Mouse (Mus musculus) thymus, postnatal 25 days (tissue): ENCODE results near the gene 4931440F15Rik.
A peak's percentile ranks its signal among the peaks of the same experiment; 100 is the strongest.
"Not testable (repeated sequence)": the region's sequence is repeated elsewhere in the genome, so short reads cannot be mapped to it uniquely, and the experiment has no call there.

Experiments
- DNase-seq: peaks from one replicate; pipeline ENCODE4 v3.0.0; 2022

Gene 4931440F15Rik

DNA sequence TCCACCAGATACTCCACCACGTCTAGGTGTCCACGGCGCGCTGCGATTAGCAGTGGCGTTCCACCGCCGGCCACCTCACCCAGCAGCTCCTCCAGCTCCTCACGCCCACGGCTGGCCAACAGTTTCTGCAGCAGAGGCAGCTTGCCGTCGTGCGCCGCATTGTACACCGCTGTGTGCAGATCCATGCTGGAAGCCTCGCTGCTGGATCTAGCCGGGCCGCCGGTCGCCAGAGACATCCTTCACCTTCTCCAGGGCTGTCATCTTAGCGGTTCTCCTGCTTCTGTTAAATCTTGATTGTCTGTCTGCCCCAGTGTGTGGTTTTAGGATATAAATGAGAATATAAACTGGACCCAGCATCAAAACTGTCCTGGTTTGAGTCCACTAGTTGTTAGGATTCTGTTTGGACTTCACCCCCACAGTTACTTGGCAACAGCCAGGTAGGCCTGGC, at the start of gene 4931440F15Rik:
TSS of gene 4931440F15Rik (minus strand) at position 398 of the 448 bp plus-strand sequence.
- DNase-seq = not testable (repeated sequence)

DNA sequence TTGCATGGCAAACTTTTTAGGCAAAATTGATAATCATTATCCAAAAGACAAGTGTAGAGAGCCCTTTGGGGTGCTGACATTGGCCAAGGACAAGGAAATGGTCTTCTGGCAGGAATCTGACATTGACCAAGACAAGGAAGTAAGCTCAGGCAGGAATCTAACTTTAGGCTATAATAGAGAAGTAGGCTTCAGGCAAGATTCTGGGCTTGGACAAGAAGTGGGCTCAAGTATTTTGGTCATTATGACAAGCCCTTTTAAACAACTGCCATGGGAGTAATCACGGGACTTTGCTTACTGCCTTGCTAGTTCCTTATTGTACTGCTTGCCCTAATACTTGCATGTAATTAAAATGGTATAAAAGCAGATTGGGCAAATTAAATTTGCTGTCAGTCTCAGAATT, 49.3 kb upstream of the 4931440F15Rik start:
- DNase-seq = not testable (repeated sequence)

DNA sequence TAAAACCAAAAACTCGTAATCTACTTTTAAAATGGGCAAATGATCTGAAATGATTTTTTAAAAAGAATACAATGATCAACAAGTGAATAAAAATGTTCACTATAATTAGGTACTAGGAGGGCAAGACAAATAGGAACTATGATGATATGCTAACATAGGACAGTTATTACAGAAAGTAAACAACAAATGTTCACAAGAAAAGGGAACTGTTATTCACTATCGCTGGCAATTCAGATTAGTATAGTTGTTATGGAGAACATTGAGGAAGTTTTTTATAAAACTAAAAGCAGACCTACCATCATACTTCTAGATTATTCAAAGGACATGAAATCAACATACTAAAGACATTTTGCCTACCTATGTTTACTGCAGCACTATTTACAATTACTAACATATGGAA, 44.7 kb upstream of the 4931440F15Rik start:
- DNase-seq = no peak

DNA sequence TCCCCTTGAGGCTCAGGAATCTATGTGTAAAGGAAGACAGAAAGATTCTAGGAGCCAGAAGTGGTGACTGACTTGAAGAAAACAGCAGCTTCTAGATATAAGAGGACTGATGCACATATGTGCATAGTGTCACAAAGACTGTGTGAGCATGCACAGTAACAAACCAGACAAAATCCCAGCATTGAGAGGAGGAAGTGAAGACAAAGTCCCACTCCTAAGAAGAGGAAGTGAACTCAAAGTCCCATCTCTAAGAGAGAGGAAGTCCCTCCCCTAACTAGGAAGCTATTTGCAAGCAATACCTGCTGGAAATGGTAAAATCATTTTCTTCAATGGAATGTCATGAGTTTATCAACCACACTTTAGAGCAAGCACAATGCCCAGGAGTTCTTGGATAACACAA, 38.8 kb upstream of the 4931440F15Rik start:
- no peak for DNase-seq

DNA sequence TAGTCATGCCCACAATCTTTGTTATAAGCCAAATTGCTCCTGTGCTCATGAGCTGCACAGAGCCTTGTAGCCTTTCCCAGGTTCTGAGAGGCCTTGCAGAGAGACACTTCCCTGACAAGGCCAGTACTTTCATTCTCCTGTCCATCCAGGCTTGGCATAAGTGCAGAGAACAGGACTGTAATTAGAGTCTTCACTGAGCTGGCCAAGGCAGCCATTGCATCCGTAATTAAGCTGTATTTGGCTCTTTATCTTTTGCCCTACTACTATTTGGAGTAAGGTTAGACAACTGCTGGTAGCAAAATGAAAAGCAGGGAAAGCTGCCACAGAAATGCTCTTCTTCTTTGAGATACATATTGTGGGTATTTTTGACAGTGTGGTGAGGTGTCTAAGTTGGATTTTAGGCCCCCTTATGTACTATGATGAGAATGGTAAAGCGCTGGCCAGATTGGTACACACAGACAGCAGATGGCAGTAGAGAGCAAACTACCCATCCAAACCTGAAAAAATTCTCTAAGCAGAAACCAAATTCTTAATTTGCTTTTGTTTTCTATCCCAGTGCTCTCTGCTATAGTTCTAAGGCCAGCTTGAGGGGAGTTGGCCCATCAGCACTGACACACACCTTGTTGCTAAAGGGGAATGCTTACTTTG, 36.4 kb upstream of the 4931440F15Rik start:
- DNase-seq = peak; percentile 23

DNA sequence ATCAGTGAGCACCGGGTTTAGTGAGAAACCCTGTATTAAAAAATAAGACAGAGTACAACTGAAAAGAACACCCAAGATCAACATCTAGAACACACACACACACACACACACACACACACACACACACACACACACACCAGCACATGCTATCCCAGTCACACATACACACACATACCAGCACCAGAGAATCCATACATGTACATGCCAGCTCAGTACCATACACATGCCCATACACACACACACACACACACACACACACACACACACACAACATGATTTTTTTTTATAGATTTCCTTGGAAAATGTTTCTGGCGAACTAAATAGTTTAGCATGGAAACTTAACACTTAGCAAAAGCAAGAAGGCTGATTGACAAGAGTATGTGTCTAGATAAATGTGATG, 35.6 kb upstream of the 4931440F15Rik start:
- DNase-seq = no peak

DNA sequence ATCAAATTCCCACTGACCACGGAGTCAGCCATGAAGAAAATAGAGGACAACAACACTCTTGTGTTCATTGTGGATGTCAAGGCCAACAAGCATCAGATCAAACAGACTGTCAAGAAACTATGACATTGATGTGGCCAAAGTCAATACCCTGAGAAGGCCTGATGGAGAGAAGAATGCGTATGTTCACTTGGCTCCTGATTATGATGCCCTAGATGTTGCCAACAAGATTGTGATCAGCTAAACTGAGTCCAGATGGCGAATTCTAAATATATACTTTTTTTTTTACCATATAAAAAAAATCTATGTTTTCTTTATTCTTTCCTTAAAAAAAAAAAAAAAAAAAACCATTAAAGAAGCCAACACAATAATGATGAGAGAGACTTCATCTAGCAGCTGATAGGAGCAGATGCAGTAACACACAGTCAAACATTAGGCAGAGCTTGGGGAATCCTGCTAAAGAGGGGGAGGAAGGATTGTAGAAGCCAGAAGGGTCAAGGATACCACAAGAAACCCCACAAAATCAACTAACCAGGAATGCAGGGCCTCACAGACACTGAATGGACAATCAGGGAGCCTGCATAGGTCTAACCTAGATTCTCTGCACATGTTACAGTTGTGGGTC, 15.2 kb upstream of the 4931440F15Rik start:
- DNase-seq = no peak

DNA sequence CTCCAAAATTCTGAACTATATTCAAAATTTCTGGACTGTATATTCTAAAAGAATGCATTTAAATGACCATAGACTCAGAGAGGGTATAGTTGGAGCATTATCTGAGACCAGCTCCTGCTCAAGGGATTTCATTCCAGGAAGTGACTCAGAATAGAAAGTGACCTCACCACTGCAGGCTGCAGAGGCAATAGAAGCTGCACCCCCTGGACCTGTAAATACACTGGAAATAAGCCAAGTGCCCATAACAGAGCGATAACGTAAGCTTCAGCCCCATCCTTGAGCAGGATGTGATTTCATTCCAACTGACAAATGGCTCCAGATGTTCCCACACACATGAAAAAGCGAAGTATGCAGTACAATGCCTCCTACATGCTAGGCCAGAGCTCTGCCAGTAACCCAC, 14.3 kb upstream of the 4931440F15Rik start:
- no peak for DNase-seq

DNA sequence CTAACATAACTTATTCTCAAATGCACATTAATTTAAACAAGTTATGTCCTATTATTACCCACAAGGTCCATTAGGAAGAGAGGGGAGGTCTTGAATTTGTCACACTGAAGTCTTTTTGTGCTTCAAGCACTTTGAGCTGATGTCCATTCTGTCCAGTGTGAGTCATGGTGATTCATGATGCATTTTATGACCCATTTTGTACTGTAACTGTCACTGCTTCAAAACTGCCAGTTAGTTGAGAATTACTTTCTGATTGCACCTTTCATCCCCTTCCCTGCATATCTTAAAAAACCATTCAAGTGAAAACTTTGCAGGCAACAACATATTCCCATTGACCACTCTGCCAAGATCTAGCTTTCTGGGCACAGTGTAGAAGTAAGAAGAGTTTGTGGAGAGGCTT, 11.6 kb upstream of the 4931440F15Rik start:
- no peak for DNase-seq

DNA sequence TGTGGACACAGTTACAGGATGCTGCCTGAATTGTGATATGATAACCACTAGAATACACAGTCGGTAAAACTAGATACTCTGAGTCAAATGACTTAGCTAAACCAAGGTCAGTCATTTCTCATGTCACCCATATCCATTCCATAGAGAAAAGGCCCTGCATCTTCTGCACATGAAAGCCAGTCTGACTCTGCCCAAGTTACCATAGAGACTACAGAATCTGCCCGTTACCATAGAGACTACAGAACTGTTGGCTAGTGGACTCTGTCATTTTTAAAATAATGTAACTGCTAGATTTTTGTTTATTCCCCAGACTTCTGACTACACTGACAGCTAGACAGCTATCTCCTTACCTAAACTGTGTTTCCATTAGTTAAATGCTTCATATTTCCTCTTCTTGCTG, 2.3 kb upstream of the 4931440F15Rik start:
- DNase-seq = no peak

DNA sequence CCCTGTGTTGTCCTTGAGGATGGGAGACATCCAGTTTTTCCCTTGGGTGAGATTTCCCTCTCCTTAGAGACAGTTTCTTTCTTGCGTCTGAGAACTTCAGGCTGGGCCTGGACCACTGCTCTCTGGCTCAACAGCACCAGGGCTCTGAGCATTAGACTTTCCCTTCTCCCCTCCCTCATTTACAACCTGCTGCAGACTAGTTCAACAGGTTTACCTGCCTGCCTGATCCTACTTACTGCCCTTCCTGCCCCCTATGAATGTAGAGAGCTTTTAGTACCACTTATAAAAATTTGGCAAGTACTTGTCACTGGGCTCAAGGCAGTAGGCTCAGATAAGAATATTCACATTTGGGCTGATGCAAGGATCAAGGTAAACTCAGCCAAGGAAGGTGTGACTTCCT, 533 bp upstream of the 4931440F15Rik start:
- no peak for DNase-seq

DNA sequence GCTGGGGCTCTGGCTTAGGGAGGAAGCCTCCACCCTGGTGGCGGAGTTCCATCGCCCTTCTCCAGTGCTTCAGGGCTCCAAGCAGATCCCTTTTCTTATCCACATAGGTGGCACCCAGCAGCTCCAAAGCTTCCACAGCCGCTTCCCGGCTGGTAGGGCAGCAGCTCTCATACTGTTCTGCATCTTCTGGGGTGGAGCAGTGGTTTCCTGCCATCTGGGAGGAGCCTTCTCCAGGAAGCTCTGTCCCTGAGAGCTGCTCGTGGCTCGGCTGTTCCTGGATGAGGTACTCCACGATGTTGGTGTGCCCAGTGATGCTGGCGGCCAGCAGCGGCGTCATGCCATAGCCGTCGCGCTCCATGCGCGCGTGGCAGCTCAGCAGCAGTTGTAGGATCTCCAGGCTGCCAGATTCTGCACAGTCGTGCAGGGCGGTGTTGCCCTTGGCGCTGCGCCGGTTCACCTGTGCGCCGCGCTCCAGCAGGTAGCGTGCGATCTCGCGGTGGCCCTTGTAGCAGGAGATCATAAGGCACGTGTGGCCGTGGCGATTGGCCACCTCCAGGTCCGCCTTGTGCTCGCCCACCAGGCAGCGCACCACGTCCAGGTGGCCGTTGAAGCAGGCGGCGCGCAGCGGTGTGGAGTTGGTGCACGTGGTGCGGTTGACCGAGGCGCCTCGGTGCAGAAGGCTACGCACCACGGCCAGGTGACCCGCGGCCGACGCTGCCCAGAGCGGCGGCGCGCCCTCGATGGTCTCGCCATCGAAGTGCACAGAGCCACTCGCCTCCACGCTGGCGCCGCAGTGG, 796 bp downstream of the 4931440F15Rik start:
- not testable (repeated sequence) for DNase-seq

DNA sequence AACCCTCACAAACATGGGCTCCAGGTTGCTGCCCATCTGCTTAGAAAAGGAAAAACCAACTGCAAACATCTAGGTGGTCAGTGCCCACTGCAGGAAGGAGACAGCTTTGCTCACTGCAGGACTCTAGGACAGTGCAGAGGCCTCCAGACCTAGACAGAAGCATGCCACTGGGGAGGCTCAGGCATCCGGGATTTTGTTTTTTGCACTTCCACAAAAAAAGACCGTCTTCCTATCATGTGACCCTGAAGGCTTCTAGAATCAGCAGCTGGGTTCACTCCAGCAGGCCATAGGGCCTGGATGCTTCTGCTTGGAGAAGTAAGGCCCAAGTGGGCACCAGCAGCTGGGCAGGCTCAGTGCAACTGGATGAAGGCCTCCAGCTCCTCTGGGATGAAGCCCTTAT, 2.3 kb downstream of the 4931440F15Rik start:
- no peak for DNase-seq

DNA sequence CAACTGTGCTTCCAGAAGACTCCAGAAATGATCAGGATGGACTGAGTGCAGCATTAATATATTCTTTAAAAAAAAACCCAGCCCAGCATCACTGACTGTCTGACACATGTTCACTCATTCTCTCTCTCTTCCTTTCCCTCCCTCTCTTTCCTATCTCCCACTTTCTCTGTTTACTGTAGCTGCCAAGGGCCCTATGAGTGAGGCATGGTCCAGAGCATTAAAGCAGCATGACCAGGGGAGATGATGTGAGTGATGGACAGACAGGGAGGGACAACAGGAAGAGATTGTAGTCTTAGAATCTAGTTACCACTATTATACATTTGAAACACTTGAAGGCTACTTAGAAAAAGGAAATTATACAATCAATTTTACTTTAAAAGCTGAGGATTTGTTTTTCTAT, 9.8 kb downstream of the 4931440F15Rik start:
- no peak for DNase-seq

DNA sequence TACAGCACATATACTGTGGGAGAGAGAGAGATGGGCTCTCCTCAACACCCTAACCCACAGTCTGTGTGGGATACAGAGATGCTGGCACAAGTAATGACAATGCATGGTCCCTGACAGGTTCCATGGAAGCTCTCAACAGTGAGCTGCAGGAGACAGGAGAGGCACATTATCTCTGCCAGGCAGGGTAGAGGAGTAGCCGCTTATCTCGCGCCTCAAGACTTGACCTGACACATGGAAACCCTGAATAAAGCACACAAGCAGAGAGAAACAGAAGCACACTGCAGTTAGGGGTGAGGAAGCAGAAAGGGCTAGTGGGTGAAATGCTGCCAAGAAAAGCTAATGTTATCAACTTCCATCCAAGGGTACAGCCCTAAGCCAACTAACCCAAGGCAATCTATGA, 10.2 kb downstream of the 4931440F15Rik start:
- no peak for DNase-seq

DNA sequence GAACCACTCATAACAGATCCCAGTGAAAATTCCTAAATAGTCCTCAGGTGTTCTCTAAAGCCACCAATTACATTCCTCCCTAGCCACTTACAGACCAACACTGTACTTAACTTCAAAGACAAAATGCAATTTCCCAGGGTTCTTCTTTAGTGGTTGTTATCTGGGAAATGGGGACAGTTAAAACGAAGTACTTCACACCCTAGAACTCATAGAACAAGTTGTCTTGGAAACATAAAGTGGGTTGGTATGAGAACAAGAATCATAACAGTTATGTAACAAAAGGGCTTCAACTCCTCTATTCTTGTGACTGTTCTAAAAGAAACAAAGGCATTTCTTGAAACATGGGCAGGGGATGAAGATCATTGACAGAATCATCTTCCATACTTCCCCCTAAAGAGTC, 12.2 kb downstream of the 4931440F15Rik start:
- no peak for DNase-seq

DNA sequence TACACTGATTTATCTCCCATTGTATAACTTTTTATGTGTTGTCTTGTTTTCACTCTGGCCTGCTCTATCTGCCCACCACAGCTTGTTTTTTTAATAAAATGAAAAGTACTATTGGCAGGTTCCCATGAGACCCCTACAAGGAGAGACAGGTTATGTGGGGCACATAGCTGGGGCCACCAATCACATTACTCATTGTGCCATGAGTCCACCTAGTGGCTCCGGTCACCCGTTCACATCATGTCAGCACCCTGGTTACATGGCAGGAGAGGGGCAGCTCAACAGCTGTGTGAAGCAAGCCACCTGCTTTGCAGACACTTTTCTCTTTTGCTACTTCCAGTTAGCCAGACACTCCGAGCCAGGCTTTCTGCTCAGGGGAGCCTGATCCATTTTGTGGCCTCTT, 13.0 kb downstream of the 4931440F15Rik start:
- no peak for DNase-seq

DNA sequence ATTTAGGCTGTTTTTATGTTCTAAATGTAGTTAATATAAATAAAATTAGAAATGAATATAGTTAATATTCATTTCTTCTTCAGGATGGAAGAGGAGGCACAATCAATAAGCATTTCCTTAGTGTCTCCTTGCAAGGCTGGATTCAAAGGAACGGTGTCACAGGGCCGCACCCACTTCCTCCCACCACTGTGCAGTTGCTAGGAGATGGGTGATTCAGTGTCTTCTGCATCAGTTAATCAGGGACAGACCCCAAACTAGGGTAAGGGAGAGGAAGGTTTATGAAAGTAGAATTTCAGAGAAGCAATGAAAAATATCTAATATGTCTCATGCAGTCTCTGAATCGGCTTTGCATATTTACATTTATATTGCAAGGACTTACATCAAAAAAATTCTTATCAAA, 15.1 kb downstream of the 4931440F15Rik start:
- DNase-seq = no peak

DNA sequence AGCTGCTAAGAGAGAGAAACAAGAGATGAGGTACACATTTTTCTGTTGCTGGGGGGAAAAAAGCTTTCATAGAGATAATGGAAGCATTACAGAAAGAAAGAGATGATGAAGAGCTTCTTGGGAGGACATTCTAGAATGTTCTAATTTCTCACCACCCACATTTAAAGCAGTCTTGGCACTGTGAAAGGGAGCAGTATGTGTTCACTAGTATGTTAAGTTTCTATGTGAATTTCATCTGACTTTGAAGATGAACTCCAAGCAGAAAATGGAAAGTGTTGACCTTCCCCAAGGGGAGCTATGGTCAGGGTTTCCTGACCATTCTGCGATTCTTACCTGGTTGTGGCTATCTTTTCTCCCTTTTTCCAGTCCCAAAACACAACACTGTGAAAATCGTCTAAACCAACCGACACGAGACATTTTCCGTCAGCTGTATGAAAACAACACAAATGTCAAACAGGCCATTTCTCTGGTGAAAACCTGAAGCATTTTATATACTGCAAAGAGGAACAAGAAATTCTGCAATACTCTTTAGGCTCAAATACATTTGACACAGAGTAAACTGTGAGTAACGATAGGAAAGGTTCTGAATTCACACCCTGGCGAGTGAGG, 16.4 kb downstream of the 4931440F15Rik start:
- DNase-seq = no peak

DNA sequence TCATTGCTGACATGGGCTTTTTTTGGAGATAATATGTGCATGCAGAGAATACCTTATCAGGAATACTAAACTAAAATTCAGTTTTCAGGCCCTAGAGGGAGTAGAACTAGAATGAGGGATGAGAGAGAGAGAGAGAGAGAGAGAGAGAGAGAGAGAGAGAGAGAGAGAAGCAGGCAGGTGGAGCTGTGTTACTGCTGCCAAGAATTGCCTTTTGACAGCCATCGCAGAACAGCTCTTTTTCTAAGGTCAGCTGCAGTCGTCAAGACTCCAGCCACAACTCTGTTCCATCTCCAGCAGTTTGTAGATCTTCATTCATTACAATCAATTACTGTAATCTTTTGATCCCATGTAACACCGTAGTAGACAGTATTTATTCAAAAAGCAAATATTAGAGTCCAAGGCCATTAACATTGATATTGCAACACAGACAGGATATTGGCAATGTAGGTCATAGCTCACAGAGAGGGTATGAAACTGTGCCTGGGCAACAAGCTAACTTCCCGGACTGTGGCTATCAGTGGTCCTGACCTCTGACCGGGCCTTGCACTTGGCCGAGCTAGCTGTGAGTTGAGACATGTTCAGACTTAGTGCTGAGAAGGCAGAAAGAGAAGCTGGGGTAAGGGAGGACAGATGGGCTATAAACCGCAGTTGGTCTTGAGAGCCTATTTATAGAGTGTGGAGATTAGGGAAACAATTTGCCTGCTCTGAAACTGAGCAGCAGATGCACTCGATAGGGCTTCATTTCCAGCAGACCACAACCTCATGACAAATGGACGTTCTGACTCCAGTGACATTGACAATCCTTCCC, 17.1 kb downstream of the 4931440F15Rik start:
- DNase-seq = no peak

DNA sequence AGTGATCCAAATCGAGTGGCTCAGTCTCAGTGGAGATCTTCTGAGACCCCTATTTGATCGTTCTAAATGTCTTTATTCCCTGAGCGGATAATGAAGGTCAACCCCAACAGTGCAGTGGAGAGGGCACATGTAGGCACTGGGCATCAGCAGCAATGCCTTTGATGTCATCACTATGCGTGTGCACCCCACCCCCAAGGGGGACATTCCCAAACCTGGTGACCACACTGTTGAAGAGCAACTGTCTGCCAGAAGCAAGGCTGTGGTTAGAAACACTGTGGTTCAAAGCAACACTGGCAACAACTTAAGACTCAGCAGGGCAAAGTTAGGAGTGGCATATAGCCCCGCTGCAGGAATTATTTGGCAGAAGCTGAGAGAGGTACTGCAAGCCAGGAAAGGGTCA, 18.1 kb downstream of the 4931440F15Rik start:
- DNase-seq = no peak
